Mouse (Mus musculus) kidney, adult 18-20 months (tissue): ENCODE results near the gene Pitx1.

ENCODE experiments used
- DNase-seq: peaks from one replicate; pipeline ENCODE4 v3.0.0; 2021

Gene Pitx1

GRCm38 (mm10) chr13:55830081-55830832 lies 5.7 kb downstream of the Pitx1 start:
- peak; percentile 18 for DNase-seq

- peak; percentile 25 for DNase-seq
These were observed 6.9 kb downstream of the Pitx1 start for GRCm38 (mm10) chr13:55829018-55829655.

GRCm38 (mm10) chr13:55828141-55829017 lies 7.6 kb downstream of the Pitx1 start:
- peak; percentile 22 for DNase-seq

GRCm38 (mm10) chr13:55827679-55828140 lies 8.3 kb downstream of the Pitx1 start:
- DNase-seq = no peak

- no peak for DNase-seq
These were observed 9.0 kb downstream of the Pitx1 start for GRCm38 (mm10) chr13:55826796-55827678.

GRCm38 (mm10) chr13:55826008-55826671 lies 9.9 kb downstream of the Pitx1 start:
- peak; percentile 31 for DNase-seq

GRCm38 (mm10) chr13:55825245-55825681 lies 10.7 kb downstream of the Pitx1 start:
- DNase-seq = peak; percentile 14

GRCm38 (mm10) chr13:55824151-55824945 lies 11.6 kb downstream of the Pitx1 start:
- no peak for DNase-seq

GRCm38 (mm10) chr13:55822499-55822898 lies 13.5 kb downstream of the Pitx1 start:
- DNase-seq = no peak

GRCm38 (mm10) chr13:55814834-55815233 lies 21.2 kb downstream of the Pitx1 start:
- no peak for DNase-seq

GRCm38 (mm10) chr13:55813490-55814016 lies 22.4 kb downstream of the Pitx1 start:
- no peak for DNase-seq

GRCm38 (mm10) chr13:55810947-55811346 lies 25.0 kb downstream of the Pitx1 start:
- DNase-seq = no peak

GRCm38 (mm10) chr13:55809707-55810106 lies 26.3 kb downstream of the Pitx1 start:
- DNase-seq = no peak

- DNase-seq = no peak
These were observed 26.9 kb downstream of the Pitx1 start for GRCm38 (mm10) chr13:55809041-55809623.

GRCm38 (mm10) chr13:55803973-55804372 lies 32.0 kb downstream of the Pitx1 start:
- no peak for DNase-seq

- no peak for DNase-seq
These were observed 34.7 kb downstream of the Pitx1 start for GRCm38 (mm10) chr13:55801246-55801645.

GRCm38 (mm10) chr13:55786120-55786519 lies 49.9 kb downstream of the Pitx1 start:
- DNase-seq = no peak

- no peak for DNase-seq
These were observed 51.7 kb downstream of the Pitx1 start, which contains the start of gene Catsper3 for GRCm38 (mm10) chr13:55784268-55784667. Gene Catsper3 (plus strand): TSS chr13:55784568.

- no peak for DNase-seq
These were observed 60.9 kb downstream of the Pitx1 start for GRCm38 (mm10) chr13:55775056-55775455.
